Mouse (Mus musculus) liver, embryonic 11.5 days (tissue): ENCODE measurements around the gene Olfr60. TPM values are rescaled to one million over a fixed set of nuclear protein-coding genes. Genes with fewer than 3 reads are reported as not detected.

ENCODE experiments used
- ATAC-seq: fragments of 200-750 bp; cut with Nextera tagmentation; replicated peaks from 2 replicates; pipeline ENCODE4 v1.8.0; 2017; ENCODE audit warnings: moderate number of reproducible peaks, mild to moderate bottlenecking, moderate TSS enrichment, moderate library complexity; ENCODE audit not compliant: low FRiP score
- DNase-seq: peaks from one replicate; pipeline ENCODE4 v3.0.0-alpha.2; 2017; ENCODE audit warnings: low spot score
- H3K27ac ChIP-seq: fragments of 300-500 bp; sonication (generic); 2 replicates; pipeline ENCODE4 v1.5.1; 2014; ENCODE audit warnings: mild to moderate bottlenecking, low read depth, low read length, control low read depth
- H3K27me3 ChIP-seq: fragments of 300-500 bp; sonication (generic); replicated peaks from 2 replicates; pipeline ENCODE4 v1.6.1; 2014; ENCODE audit warnings: low read length, mixed read lengths; ENCODE audit not compliant: control insufficient read depth, insufficient read depth
- H3K36me3 ChIP-seq: fragments of 300-500 bp; sonication (generic); 2 replicates; pipeline ENCODE4 v1.6.1; 2014; ENCODE audit warnings: mild to moderate bottlenecking, low read length, moderate library complexity, mixed read lengths; ENCODE audit not compliant: control insufficient read depth, insufficient read depth
- H3K4me1 ChIP-seq: fragments of 300-500 bp; sonication (generic); replicated peaks from 2 replicates; pipeline ENCODE4 v1.6.1; 2014; ENCODE audit warnings: low read length, mixed read lengths; ENCODE audit not compliant: control insufficient read depth, insufficient read depth
- H3K4me2 ChIP-seq: fragments of 300-500 bp; sonication (generic); 2 replicates; pipeline ENCODE4 v1.6.1; 2014; ENCODE audit warnings: mild to moderate bottlenecking, control low read depth, moderate library complexity
- H3K4me3 ChIP-seq: fragments of 300-500 bp; sonication (generic); 2 replicates; pipeline ENCODE4 v1.5.1; 2014; ENCODE audit warnings: low read depth, low read length, control low read depth
- H3K9ac ChIP-seq: fragments of 300-500 bp; sonication (generic); 2 replicates; pipeline ENCODE4 v1.6.1; 2014; ENCODE audit warnings: low read depth, low read length, control low read depth
- H3K9me3 ChIP-seq: fragments of 300-500 bp; sonication (generic); 2 replicates; pipeline ENCODE4 v1.6.1; 2016; ENCODE audit warnings: low read length, inconsistent platforms, mixed read lengths; ENCODE audit not compliant: control insufficient read depth
- WGBS: fragments of 180-500 bp; shearing (Covaris S2); extraction: QIAGEN DNeasy Blood & Tissue Kit; methylation state at CpG from one replicate; pipeline ENCODE4 v1.1.7; 2014; 5-methylcytosine and 5-hydroxymethylcytosine counted together
- polyA plus RNA-seq: library from polyadenylated mRNA; unstranded; fragments of >200 nt; fragmentation: Nextera tagmentation; extraction: Ambion mirVana; gene quantifications from 2 replicates; pipeline ENCODE4 v1.2.1, GENCODE M21; 2014

Olfr60 gene
- not detected in 2 replicates for polyA plus RNA-seq

GRCm38 (mm10) chr7:140361571-140361970, at the start of gene Olfr60:
Olfr60 (minus strand) TSS chr7:140361671.
- Histone ChIP-seq H3K9me3 (no peaks in the 10 kb centered on the region), H3K27me3 (no peaks in the 10 kb centered on the region), H3K27ac (no peak within 1 kb of the TSS), H3K4me2 (no peak within 1 kb of the TSS), H3K4me1 (no peaks in the 10 kb centered on the region), H3K4me3 (no peak within 1 kb of the TSS), H3K9ac (no peak within 1 kb of the TSS), H3K36me3 (no peaks in the 10 kb centered on the region)
- ATAC-seq (no peak), DNase-seq (no peak)
- 56% methylated on average over 3 of the region's 3 CpGs for WGBS

- Histone ChIP-seq H3K27me3 (no peaks in the 10 kb centered on the region), H3K9me3 (no peaks in the 10 kb centered on the region), H3K36me3 (no peaks in the 10 kb centered on the region), H3K4me1 (no peaks in the 10 kb centered on the region), H3K27ac (no peak within 1 kb of the TSS), H3K4me3 (no peak within 1 kb of the TSS), H3K4me2 (no peak within 1 kb of the TSS), H3K9ac (no peak within 1 kb of the TSS)
- 70% methylated on average over 1 of the region's 1 CpGs for WGBS
- ATAC-seq (no peak), DNase-seq (no peak)
Observed at GRCm38 (mm10) chr7:140402818-140403217, 41.3 kb upstream of the Olfr60 start, which contains the start of gene Olfr531. Olfr531 (minus strand) TSS chr7:140402918.

- WGBS, result 83% methylated on average over 2 of the region's 2 CpGs
- Histone ChIP-seq H3K4me3 (no peak overlapping the region), H3K9ac (no peak overlapping the region), H3K4me2 (no peak overlapping the region), H3K4me1 (no peaks in the 10 kb centered on the region), H3K9me3 (no peaks in the 10 kb centered on the region), H3K27me3 (no peaks in the 10 kb centered on the region), H3K36me3 (no peaks in the 10 kb centered on the region), H3K27ac (no peak overlapping the region)
- no peak for ATAC-seq
- DNase-seq, result no peak
Observed at GRCm38 (mm10) chr7:140376911-140377310, 15.4 kb upstream of the Olfr60 start.

- no peak for DNase-seq
Observed at GRCm38 (mm10) chr7:140376231-140376630, 14.8 kb upstream of the Olfr60 start, which contains the start of gene Olfr530. Olfr530 (minus strand) TSS chr7:140376331.

GRCm38 (mm10) chr7:140374300-140374699, 12.8 kb upstream of the Olfr60 start:
- H3K4me2 ChIP-seq, result no peak overlapping the region
- 59% methylated on average over 4 of the region's 4 CpGs for WGBS
- H3K9ac ChIP-seq, result no peak overlapping the region
- H3K9me3 ChIP-seq, result no peaks in the 10 kb centered on the region
- H3K4me1 ChIP-seq, result no peaks in the 10 kb centered on the region
- no peaks in the 10 kb centered on the region for H3K27me3 ChIP-seq
- no peak overlapping the region for H3K4me3 ChIP-seq
- H3K36me3 ChIP-seq, result no peaks in the 10 kb centered on the region
- no peak for ATAC-seq
- no peak overlapping the region for H3K27ac ChIP-seq
- no peak for DNase-seq

More at GRCm38 (mm10) chr7:140376231-140376630, 14.8 kb upstream of the Olfr60 start, which contains the start of gene Olfr530:
- no peaks in the 10 kb centered on the region for H3K36me3 ChIP-seq
- no peaks in the 10 kb centered on the region for H3K9me3 ChIP-seq
- no peaks in the 10 kb centered on the region for H3K27me3 ChIP-seq
- H3K9ac ChIP-seq, result no peak within 1 kb of the TSS
- H3K27ac ChIP-seq, result no peak within 1 kb of the TSS
- 52% methylated on average over 1 of the region's 1 CpGs for WGBS
- H3K4me3 ChIP-seq, result no peak within 1 kb of the TSS
- H3K4me2 ChIP-seq, result no peak within 1 kb of the TSS
- ATAC-seq, result no peak
- H3K4me1 ChIP-seq, result no peaks in the 10 kb centered on the region

GRCm38 (mm10) chr7:140333717-140334116, 27.8 kb downstream of the Olfr60 start, which contains the start of gene Olfr527:
Olfr527 (plus strand) TSS chr7:140334017.
- Histone ChIP-seq H3K27me3 (no peaks in the 10 kb centered on the region), H3K9ac (no peak within 1 kb of the TSS), H3K36me3 (no peaks in the 10 kb centered on the region), H3K9me3 (no peaks in the 10 kb centered on the region), H3K4me1 (no peaks in the 10 kb centered on the region), H3K4me2 (no peak within 1 kb of the TSS), H3K4me3 (no peak within 1 kb of the TSS), H3K27ac (no peak within 1 kb of the TSS)
- ATAC-seq (no peak), DNase-seq (no peak)
- 89% methylated on average over 2 of the region's 2 CpGs for WGBS

- no peaks in the 10 kb centered on the region for H3K36me3 ChIP-seq
- H3K4me1 ChIP-seq, result no peaks in the 10 kb centered on the region
- no peaks in the 10 kb centered on the region for H3K27me3 ChIP-seq
- no peak for ATAC-seq
- DNase-seq, result no peak
- H3K9me3 ChIP-seq, result no peaks in the 10 kb centered on the region
- H3K4me2 ChIP-seq, result no peak overlapping the region
- no peak overlapping the region for H3K27ac ChIP-seq
- WGBS, result 24% methylated on average over 1 of the region's 1 CpGs
- H3K9ac ChIP-seq, result no peak overlapping the region
- no peak overlapping the region for H3K4me3 ChIP-seq
Observed at GRCm38 (mm10) chr7:140329766-140330304, 31.6 kb downstream of the Olfr60 start.

- Histone ChIP-seq H3K4me2 (no peak overlapping the region), H3K9ac (no peak overlapping the region), H3K27ac (no peak overlapping the region), H3K27me3 (no peaks in the 10 kb centered on the region), H3K4me3 (no peak overlapping the region), H3K36me3 (no peaks in the 10 kb centered on the region), H3K4me1 (no peaks in the 10 kb centered on the region), H3K9me3 (no peaks in the 10 kb centered on the region)
- no peak for ATAC-seq
- DNase-seq, result no peak
Observed at GRCm38 (mm10) chr7:140321135-140321534, 40.3 kb downstream of the Olfr60 start.

- Histone ChIP-seq H3K9me3 (no peaks in the 10 kb centered on the region), H3K4me2 (no peak within 1 kb of the TSS), H3K36me3 (no peaks in the 10 kb centered on the region), H3K4me3 (no peak within 1 kb of the TSS), H3K9ac (no peak within 1 kb of the TSS), H3K4me1 (no peaks in the 10 kb centered on the region), H3K27ac (no peak within 1 kb of the TSS), H3K27me3 (no peaks in the 10 kb centered on the region)
- ATAC-seq (no peak), DNase-seq (no peak)
- 56% methylated on average over 1 of the region's 1 CpGs for WGBS
Observed at GRCm38 (mm10) chr7:140320558-140320957, 40.9 kb downstream of the Olfr60 start, which contains the start of gene Olfr525. Olfr525 (plus strand) TSS chr7:140320858.
